Mouse (Mus musculus) splenic B cell, adult 2 months (primary cell): ENCODE results near the gene Gm42715.

Experiments
- DNase-seq: peaks from one replicate; pipeline ENCODE4 v3.0.0-alpha.2; 2011; ENCODE audit warnings: low read depth, low spot score
- H3K27me3 ChIP-seq: 2 replicates; pipeline ENCODE4 v1.6.1; 2012; ENCODE audit warnings: mild to moderate bottlenecking, low read length, moderate library complexity, mixed read lengths; ENCODE audit not compliant: control insufficient read depth, poor library complexity, insufficient read depth, severe bottlenecking
- H3K36me3 ChIP-seq: 2 replicates; pipeline ENCODE4 v1.6.1; 2012; ENCODE audit warnings: mild to moderate bottlenecking, low read length, moderate library complexity, mixed read lengths; ENCODE audit not compliant: control insufficient read depth, poor library complexity, insufficient read depth, severe bottlenecking

Gm42715 gene

GRCm38 (mm10) chr7:127586149-127586548, 66.8 kb downstream of the Gm42715 start:
- H3K27me3 ChIP-seq, result no peaks in the 10 kb centered on the region
- peaks cover 8% of the 10 kb centered on the region for H3K36me3 ChIP-seq
- DNase-seq, result no peak

GRCm38 (mm10) chr7:127587196-127587595, 67.8 kb downstream of the Gm42715 start:
- no peaks in the 10 kb centered on the region for H3K27me3 ChIP-seq
- peaks cover 10% of the 10 kb centered on the region for H3K36me3 ChIP-seq
- DNase-seq, result no peak

GRCm38 (mm10) chr7:127588011-127588871, 68.9 kb downstream of the Gm42715 start, which contains the start of the genes Ccdc189 and Rnf40:
Gene Ccdc189 (minus strand): TSS chr7:127588595.
Gene Rnf40 (plus strand): TSS chr7:127588767.
- peak; percentile 97 for DNase-seq
- Histone ChIP-seq H3K36me3 (peaks cover 6% of the 10 kb centered on the region), H3K27me3 (no peaks in the 10 kb centered on the region)

- no peak for DNase-seq
- Histone ChIP-seq H3K36me3 (peaks cover 8% of the 10 kb centered on the region), H3K27me3 (no peaks in the 10 kb centered on the region)
Observed at GRCm38 (mm10) chr7:127588901-127589300, 69.5 kb downstream of the Gm42715 start.

GRCm38 (mm10) chr7:127589637-127590036, 70.3 kb downstream of the Gm42715 start:
- DNase-seq, result no peak
- no peaks in the 10 kb centered on the region for H3K27me3 ChIP-seq
- H3K36me3 ChIP-seq, result peaks cover 12% of the 10 kb centered on the region

GRCm38 (mm10) chr7:127591108-127591507, 71.7 kb downstream of the Gm42715 start:
- no peak for DNase-seq

GRCm38 (mm10) chr7:127592575-127592974, 73.2 kb downstream of the Gm42715 start:
- no peaks in the 10 kb centered on the region for H3K27me3 ChIP-seq
- DNase-seq, result no peak
- H3K36me3 ChIP-seq, result peaks cover 28% of the 10 kb centered on the region

More at GRCm38 (mm10) chr7:127591108-127591507, 71.7 kb downstream of the Gm42715 start:
- Histone ChIP-seq H3K36me3 (peaks cover 23% of the 10 kb centered on the region), H3K27me3 (no peaks in the 10 kb centered on the region)

GRCm38 (mm10) chr7:127596747-127597146, 77.4 kb downstream of the Gm42715 start:
- Histone ChIP-seq H3K36me3 (peaks cover 26% of the 10 kb centered on the region), H3K27me3 (no peaks in the 10 kb centered on the region)
- DNase-seq, result no peak

GRCm38 (mm10) chr7:127600612-127601011, 81.2 kb downstream of the Gm42715 start:
- H3K36me3 ChIP-seq, result peaks cover 17% of the 10 kb centered on the region
- H3K27me3 ChIP-seq, result no peaks in the 10 kb centered on the region
- DNase-seq, result no peak

GRCm38 (mm10) chr7:127601735-127602134, 82.4 kb downstream of the Gm42715 start:
- no peaks in the 10 kb centered on the region for H3K27me3 ChIP-seq

GRCm38 (mm10) chr7:127602903-127603302, 83.5 kb downstream of the Gm42715 start:
- Histone ChIP-seq H3K27me3 (no peaks in the 10 kb centered on the region), H3K36me3 (peaks cover 8% of the 10 kb centered on the region)
- DNase-seq, result no peak

More at GRCm38 (mm10) chr7:127601735-127602134, 82.4 kb downstream of the Gm42715 start:
- peaks cover 12% of the 10 kb centered on the region for H3K36me3 ChIP-seq
- no peak for DNase-seq

- H3K27me3 ChIP-seq, result no peaks in the 10 kb centered on the region
- DNase-seq, result no peak
- H3K36me3 ChIP-seq, result peaks cover 8% of the 10 kb centered on the region
Observed at GRCm38 (mm10) chr7:127604256-127604655, 84.9 kb downstream of the Gm42715 start.

GRCm38 (mm10) chr7:127607150-127607549, 87.8 kb downstream of the Gm42715 start:
- DNase-seq, result no peak
- peaks cover 5% of the 10 kb centered on the region for H3K36me3 ChIP-seq
- no peaks in the 10 kb centered on the region for H3K27me3 ChIP-seq

- no peak for DNase-seq
Observed at GRCm38 (mm10) chr7:127611011-127611410, 91.6 kb downstream of the Gm42715 start.

GRCm38 (mm10) chr7:127611561-127611960, 92.2 kb downstream of the Gm42715 start:
- no peak for DNase-seq
- no peaks in the 10 kb centered on the region for H3K36me3 ChIP-seq
- H3K27me3 ChIP-seq, result no peaks in the 10 kb centered on the region

More at GRCm38 (mm10) chr7:127611011-127611410, 91.6 kb downstream of the Gm42715 start:
- Histone ChIP-seq H3K36me3 (no peaks in the 10 kb centered on the region), H3K27me3 (no peaks in the 10 kb centered on the region)
